Mouse (Mus musculus) left cerebral cortex, postnatal 4 days (tissue): ENCODE measurements around the gene Klf1. TPM values are rescaled to one million over a fixed set of nuclear protein-coding genes. Genes with fewer than 3 reads are reported as not detected.
A peak's percentile ranks its signal among the peaks of the same experiment; 100 is the strongest.

Experiments used
- DNase-seq: peaks from one replicate; pipeline ENCODE4 v3.0.0-alpha.2; 2022
- intact Hi-C: fragments of 180-260 bp; cut with DNase I; formaldehyde crosslinking; loops from one replicate; pipeline ENCODE4 v1.15.1; 2025
- total RNA-seq, 2 experiments: library from RNA; stranded (reverse); gene quantifications; 2 replicates each; pipeline ENCODE4 v1.2.3; 2021

Klf1 gene
- total RNA-seq, 2 experiments from 2014 or later = 0.24 TPM; not detected in 1

GRCm38 (mm10) chr8:84933767-84934559 is 32.2 kb downstream of the Klf1 start:
- intact Hi-C loops = no loop called here
- DNase-seq = no peak

- intact Hi-C loops = no loop called here
- peak; percentile 83 for DNase-seq
Observed at GRCm38 (mm10) chr8:84934860-84935259, 33.1 kb downstream of the Klf1 start.

GRCm38 (mm10) chr8:84935489-84935888 is 33.8 kb downstream of the Klf1 start:
- intact Hi-C loops = no loop called here
- DNase-seq = no peak

- DNase-seq = no peak
- intact Hi-C loops = no loop called here
Observed at GRCm38 (mm10) chr8:84936041-84936961, 34.6 kb downstream of the Klf1 start.

- DNase-seq = peak; percentile 87
- intact Hi-C loops = no loop called here
Observed at GRCm38 (mm10) chr8:84936962-84937546, 35.3 kb downstream of the Klf1 start, which contains the start of gene Mast1. Gene Mast1, minus strand, starts transcription at chr8:84937359.

GRCm38 (mm10) chr8:84937620-84938485 is 36.1 kb downstream of the Klf1 start:
- no peak for DNase-seq
- intact Hi-C loops = no loop called here

- DNase-seq = no peak
- intact Hi-C loops = no loop called here
Observed at GRCm38 (mm10) chr8:84943699-84944098, 42.0 kb downstream of the Klf1 start.

GRCm38 (mm10) chr8:84944478-84945160 is 42.9 kb downstream of the Klf1 start:
- intact Hi-C loops = no loop called here
- DNase-seq = peak; percentile 55

- DNase-seq = peak; percentile 40
- intact Hi-C loops = no loop called here
Observed at GRCm38 (mm10) chr8:84945235-84945632, 43.5 kb downstream of the Klf1 start.

- peak; percentile 73 for DNase-seq
- intact Hi-C loops = no loop called here
Observed at GRCm38 (mm10) chr8:84945633-84946527, 44.2 kb downstream of the Klf1 start.

- intact Hi-C loops = no loop called here
- DNase-seq = peak; percentile 62
Observed at GRCm38 (mm10) chr8:84946528-84947240, 45.0 kb downstream of the Klf1 start, which contains the start of gene Rtbdn. Gene Rtbdn, plus strand, starts transcription at chr8:84946991.

GRCm38 (mm10) chr8:84947241-84947545 is 45.5 kb downstream of the Klf1 start:
- no peak for DNase-seq
- intact Hi-C loops = no loop called here

- intact Hi-C loops = no loop called here
- DNase-seq = no peak
Observed at GRCm38 (mm10) chr8:84949753-84950152, 48.0 kb downstream of the Klf1 start.

GRCm38 (mm10) chr8:84952612-84953255 is 51.0 kb downstream of the Klf1 start:
- no peak for DNase-seq
- intact Hi-C loops = no loop called here
